Mouse (Mus musculus) naive thymus-derived CD4-positive, alpha-beta T cell, adult 5 months (primary cell): ENCODE measurements around the gene Paip2b. TPM values are rescaled to one million over a fixed set of nuclear protein-coding genes. Genes with fewer than 3 reads are reported as not detected.

Source experiments
- polyA plus RNA-seq: library from polyadenylated mRNA; unstranded; fragments of 100-300 nt; shearing (Covaris generic); gene quantifications from one replicate; pipeline ENCODE4 v1.2.1, GENCODE M21; 2017

The Paip2b gene
- 67.5 TPM for polyA plus RNA-seq

DNA sequence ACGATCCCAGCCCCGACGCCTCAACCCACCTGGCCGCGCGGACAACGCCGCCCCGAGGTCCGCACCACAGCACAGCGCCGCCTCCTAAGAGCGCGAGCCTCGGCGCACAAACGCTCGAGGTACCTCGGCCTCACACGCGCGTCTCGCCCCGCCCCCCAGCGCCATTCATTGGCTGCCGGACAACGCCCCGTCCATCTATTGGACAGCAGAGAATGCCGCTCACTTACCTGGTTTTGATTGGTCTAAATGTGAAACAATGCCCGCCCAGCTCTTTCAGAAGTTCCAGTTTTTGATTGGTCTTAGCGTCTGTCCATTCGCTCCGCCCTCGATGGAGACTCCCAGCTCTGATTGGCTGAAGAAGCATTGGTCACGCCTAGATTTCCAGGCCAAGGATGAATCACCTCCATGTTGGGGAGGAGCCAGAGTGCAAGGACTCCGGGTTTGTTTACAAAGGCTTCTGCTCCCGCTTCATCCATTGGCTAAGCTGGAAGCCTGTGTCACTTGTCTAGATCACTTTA, at the start of gene Paip2b:
TSS of gene Paip2b (minus strand) at position 136 of the 518 bp plus-strand sequence.

GRCm38 (mm10) chr6:83866954-83867597, 35.5 kb upstream of the Paip2b start, which contains the start of gene Zfp638:
Zfp638 (plus strand) TSS chr6:83867109.

GRCm38 (mm10) chr6:83794760-83795296, 36.7 kb downstream of the Paip2b start, which contains the start of gene Nagk:
Nagk (plus strand) TSS chr6:83794982.

DNA sequence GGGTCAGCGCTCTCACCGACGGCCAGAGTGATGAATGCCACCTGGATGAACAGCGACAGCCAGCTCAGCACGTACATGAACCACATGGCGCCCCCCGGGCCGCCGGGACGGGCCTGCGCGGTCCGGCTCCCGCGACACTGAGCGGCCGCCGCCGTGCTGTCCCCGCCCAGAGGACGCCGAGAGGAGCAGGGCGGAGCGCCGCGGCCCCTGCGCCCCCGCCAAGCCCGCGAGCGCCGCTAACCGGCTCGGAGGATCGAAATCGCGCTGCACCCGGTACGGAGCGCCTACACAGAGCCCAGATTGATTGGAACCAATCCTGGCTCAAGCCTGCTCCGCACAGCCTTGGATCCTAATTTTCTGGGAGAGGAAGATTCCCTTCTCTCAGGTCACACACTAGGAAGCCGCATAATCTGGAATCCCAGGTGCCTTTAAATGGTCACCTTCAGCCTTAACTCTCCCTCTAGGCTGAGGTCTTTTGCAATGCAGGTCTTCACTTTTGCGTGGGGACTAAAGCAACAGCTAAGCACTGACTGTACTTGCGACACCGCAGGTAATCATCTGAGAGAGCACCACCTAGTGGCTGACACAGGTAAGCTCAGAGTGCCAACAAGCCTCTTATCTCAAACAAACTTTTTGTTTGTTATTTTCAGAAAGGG, 55.8 kb downstream of the Paip2b start, which contains the start of gene Tex261:
TSS of gene Tex261 (minus strand) at position 176 of the 656 bp plus-strand sequence.

DNA sequence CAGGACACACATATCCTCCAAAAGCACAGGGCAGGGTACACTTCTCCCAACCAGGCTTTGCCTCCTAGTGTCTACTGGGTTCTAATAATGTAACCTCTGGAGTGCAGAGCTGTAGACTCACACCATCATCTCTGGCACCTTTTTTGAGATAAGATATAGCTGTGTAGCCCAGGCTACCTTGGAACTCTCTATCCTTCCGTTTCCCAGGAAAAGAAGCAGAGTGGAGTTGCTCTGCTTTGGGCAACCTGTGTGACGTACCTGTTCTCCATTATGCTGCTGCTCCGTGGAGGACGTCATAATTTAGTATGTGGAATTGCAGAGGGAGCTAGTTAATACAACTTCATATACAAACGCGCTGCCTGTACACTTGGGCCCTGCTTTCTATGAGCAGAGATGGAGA, 69.2 kb downstream of the Paip2b start, which contains the start of gene Ankrd53:
TSS of gene Ankrd53 (plus strand) at position 301 of the 400 bp plus-strand sequence.

Other genes starting within 250 kb of the Paip2b start
- gene Clec4f, start 175.6 kb downstream of the Paip2b start, polyA plus RNA-seq = not detected
- not detected for gene Cd207, start 153.9 kb downstream of the Paip2b start, polyA plus RNA-seq
- not detected for gene Vax2, start 120.5 kb downstream of the Paip2b start, polyA plus RNA-seq
- not detected for gene Atp6v1b1, start 88.8 kb downstream of the Paip2b start, polyA plus RNA-seq
- gene Ankrd53, start 69.1 kb downstream of the Paip2b start, polyA plus RNA-seq = not detected
- 83.4 TPM for gene Tex261, start 55.9 kb downstream of the Paip2b start, polyA plus RNA-seq
- gene Nagk, start 36.8 kb downstream of the Paip2b start, polyA plus RNA-seq = 11.8 TPM
- gene Zfp638, start 35.4 kb upstream of the Paip2b start, polyA plus RNA-seq = 104 TPM
- not detected for gene Dysf, start 176.8 kb upstream of the Paip2b start, polyA plus RNA-seq